Mouse (Mus musculus): ENCODE results near the gene Ncf2.

DNA sequence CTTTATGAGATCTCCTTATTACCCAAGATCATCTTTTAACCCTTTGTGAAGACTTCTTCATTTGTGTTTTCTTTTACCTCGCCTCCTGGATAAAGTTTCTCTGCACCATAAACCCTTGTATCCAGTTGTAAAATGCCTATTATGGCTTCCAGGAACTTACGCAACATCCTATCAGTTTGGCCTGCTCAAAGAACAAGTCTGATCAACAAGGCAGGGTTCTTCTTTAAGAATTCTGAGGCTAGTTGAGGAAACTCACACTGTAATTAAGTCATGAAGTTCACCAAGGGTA lies 8.3 kb downstream of the Ncf2 start:
- no peak for TF ChIP-seq EP300 (optimal IDR thresholded peaks at IDR 0.05)
- TF ChIP-seq CTCF (IDR thresholded peaks at IDR 0.05; ENCODE audit: low read depth): no peak
